Mouse (Mus musculus) bone marrow macrophage, adult 2 months (primary cell): ENCODE results near the gene Trim5.

Experiments
- CTCF ChIP-seq: IDR thresholded peaks from 2 replicates; pipeline ENCODE4 v1.5.1; 2012; ENCODE audit warnings: low read depth, mild to moderate bottlenecking, low read length, moderate library complexity
- POLR2A ChIP-seq: IDR thresholded peaks from 2 replicates; pipeline ENCODE4 v1.6.1; 2012; ENCODE audit warnings: mild to moderate bottlenecking, low read depth, low read length, borderline replicate concordance

- TF ChIP-seq CTCF (no peak), POLR2A (no peak)
These were observed 3.9 kb upstream of the Trim5 start for GRCm38 (mm10) chr7:104291638-104292400.
